Mouse (Mus musculus) brown adipose tissue, adult 24 weeks (tissue): ENCODE measurements around the gene Pecam1. TPM values are rescaled to one million over a fixed set of nuclear protein-coding genes. Genes with fewer than 3 reads are reported as not detected.

Experiments used
- H3K27ac ChIP-seq: fragments of 200-500 bp; replicated peaks from 2 replicates; pipeline ENCODE4 v1.5.1; 2012; ENCODE audit warnings: low read depth, mild to moderate bottlenecking, low read length
- H3K4me1 ChIP-seq: fragments of 200-500 bp; 2 replicates; pipeline ENCODE4 v1.6.1; 2012; ENCODE audit warnings: low read length, mixed read lengths; ENCODE audit not compliant: control insufficient read depth, insufficient read depth, insufficient read length
- H3K4me3 ChIP-seq: fragments of 200-500 bp; 2 replicates; pipeline ENCODE4 v1.5.1; 2012; ENCODE audit warnings: low read depth, mild to moderate bottlenecking, low read length, moderate library complexity; ENCODE audit not compliant: insufficient read depth
- polyA plus RNA-seq: library from polyadenylated mRNA; stranded (reverse); fragments of >200 nt; gene quantifications from 2 replicates; pipeline ENCODE4 v1.2.4, GENCODE M21; 2012; ENCODE audit not compliant: missing spikeins, insufficient read depth, insufficient read length

Gene Pecam1
- polyA plus RNA-seq, 1 experiment: 31.7 TPM

- H3K4me3 ChIP-seq: peak overlapping the region; percentile 96
- peaks cover 4% of the 10 kb centered on the region; the same call in 1 of the 2 replicates for H3K4me1 ChIP-seq
- H3K27ac ChIP-seq: peak overlapping the region; percentile 74
These were observed 138.0 kb downstream of the Pecam1 start for GRCm38 (mm10) chr11:106612209-106612960.

GRCm38 (mm10) chr11:106609731-106610130 is 140.7 kb downstream of the Pecam1 start:
- Histone ChIP-seq H3K4me1 (peaks cover 7% of the 10 kb centered on the region), H3K27ac (no peak overlapping the region), H3K4me3 (no peak overlapping the region)

GRCm38 (mm10) chr11:106607316-106607715 is 143.1 kb downstream of the Pecam1 start:
- H3K4me1 ChIP-seq: peaks cover 16% of the 10 kb centered on the region
- H3K4me3 ChIP-seq: no peak overlapping the region
- no peak overlapping the region for H3K27ac ChIP-seq

- H3K27ac ChIP-seq: no peak overlapping the region
- H3K4me3 ChIP-seq: no peak overlapping the region
- H3K4me1 ChIP-seq: peaks cover 12% of the 10 kb centered on the region
These were observed 144.4 kb downstream of the Pecam1 start for GRCm38 (mm10) chr11:106606042-106606441.

Other genes with a start within 250 kb of the Pecam1 start
- gene Tex2, start 137.2 kb downstream of the Pecam1 start, polyA plus RNA-seq: 32.8 and 33.5 TPM in 2 replicates
- 0.95 TPM in 1 of 2 replicates, not detected in the other for gene Milr1, start 598 bp upstream of the Pecam1 start, polyA plus RNA-seq
- gene Polg2, start 28.9 kb upstream of the Pecam1 start, polyA plus RNA-seq: 4.6 and 5.1 TPM in 2 replicates
- gene Ddx5, start 38.6 kb upstream of the Pecam1 start, polyA plus RNA-seq: 337 and 404 TPM in 2 replicates
- gene Cep95, start 38.6 kb upstream of the Pecam1 start, polyA plus RNA-seq: 3.4 and 13.9 TPM in 2 replicates
- 13.1 and 18.4 TPM in 2 replicates for gene Smurf2, start 170.1 kb upstream of the Pecam1 start, polyA plus RNA-seq
- gene Kpna2, start 248.9 kb upstream of the Pecam1 start, polyA plus RNA-seq: 11.1 and 13.8 TPM in 2 replicates